Mouse (Mus musculus) forebrain, embryonic 13.5 days (tissue): Measurements from ENCODE around the gene Card10. TPM values are rescaled to one million over a fixed set of nuclear protein-coding genes. Genes with fewer than 3 reads are reported as not detected.

ENCODE experiments used
- ATAC-seq: fragments of 200-750 bp; cut with Nextera tagmentation; 2 replicates; pipeline ENCODE4 v1.8.0; 2017
- H3K27ac ChIP-seq: fragments of 300-500 bp; sonication (generic); 2 replicates; pipeline ENCODE4 v1.5.1; 2015; ENCODE audit warnings: inconsistent platforms, mild to moderate bottlenecking, moderate library complexity
- H3K27me3 ChIP-seq: fragments of 300-500 bp; sonication (generic); 2 replicates; pipeline ENCODE4 v1.6.1; 2015; ENCODE audit warnings: mild to moderate bottlenecking, inconsistent platforms
- H3K36me3 ChIP-seq: fragments of 300-500 bp; sonication (generic); 2 replicates; pipeline ENCODE4 v1.6.1; 2015; ENCODE audit warnings: mild to moderate bottlenecking, inconsistent platforms; ENCODE audit not compliant: poor library complexity, severe bottlenecking
- H3K4me1 ChIP-seq: fragments of 300-500 bp; sonication (generic); 2 replicates; pipeline ENCODE4 v1.6.1; 2015; ENCODE audit warnings: inconsistent platforms
- H3K4me2 ChIP-seq: fragments of 300-500 bp; sonication (generic); 2 replicates; pipeline ENCODE4 v1.6.1; 2015; ENCODE audit warnings: inconsistent platforms, mild to moderate bottlenecking, moderate library complexity
- H3K4me3 ChIP-seq: fragments of 300-500 bp; sonication (generic); 2 replicates; pipeline ENCODE4 v1.5.1; 2015; ENCODE audit warnings: mild to moderate bottlenecking, inconsistent platforms
- H3K9ac ChIP-seq: fragments of 300-500 bp; sonication (generic); 2 replicates; pipeline ENCODE4 v1.6.1; 2015; ENCODE audit warnings: mild to moderate bottlenecking, inconsistent platforms
- H3K9me3 ChIP-seq: fragments of 300-500 bp; sonication (generic); replicated peaks from 2 replicates; pipeline ENCODE4 v1.6.1; 2016; ENCODE audit warnings: inconsistent platforms
- whole genome bisulfite sequencing: fragments of 180-500 bp; shearing (Covaris S2); methylation state at CpG from one replicate; pipeline ENCODE4 v1.1.7; 2015; 5-methylcytosine and 5-hydroxymethylcytosine counted together
- polyA plus RNA-seq: library from polyadenylated mRNA; unstranded; fragments of >200 nt; fragmentation: Nextera tagmentation; extraction: Ambion mirVana; gene quantifications from 2 replicates; pipeline ENCODE4 v1.2.1, GENCODE M21; 2015

Gene Card10
- polyA plus RNA-seq, 1 experiment from 2014 or later = 0.93 TPM

GRCm38 (mm10) chr15:78736681-78737100 lies 66.2 kb downstream of the Card10 start:
- H3K36me3 ChIP-seq = no peaks in the 10 kb centered on the region
- peak overlapping the region; percentile 44 for H3K4me2 ChIP-seq
- ATAC-seq = peak; percentile 52
- peak overlapping the region; percentile 35; the same call in 1 of the 2 replicates for H3K9ac ChIP-seq
- H3K4me3 ChIP-seq = no peak overlapping the region
- H3K9me3 ChIP-seq = no peaks in the 10 kb centered on the region
- H3K27ac ChIP-seq = peak overlapping the region; percentile 93
- H3K27me3 ChIP-seq = no peaks in the 10 kb centered on the region
- WGBS = 36% methylated on average over 7 of the region's 7 CpGs
- peaks cover 33% of the 10 kb centered on the region for H3K4me1 ChIP-seq

- H3K27me3 ChIP-seq = no peaks in the 10 kb centered on the region
- WGBS = 46% methylated on average over 3 of the region's 3 CpGs
- ATAC-seq = no peak; the same call in 1 of the 2 replicates
- H3K36me3 ChIP-seq = no peaks in the 10 kb centered on the region
- no peak overlapping the region for H3K4me3 ChIP-seq
- H3K4me2 ChIP-seq = peak overlapping the region; percentile 44
- peak overlapping the region; percentile 93 for H3K27ac ChIP-seq
- H3K9ac ChIP-seq = peak overlapping the region; percentile 35; the same call in 1 of the 2 replicates
- no peaks in the 10 kb centered on the region for H3K9me3 ChIP-seq
- peaks cover 33% of the 10 kb centered on the region for H3K4me1 ChIP-seq
These were observed 66.7 kb downstream of the Card10 start for GRCm38 (mm10) chr15:78736181-78736579.

- Histone ChIP-seq H3K27ac (peak overlapping the region; percentile 93), H3K4me2 (peak overlapping the region; percentile 44), H3K36me3 (no peaks in the 10 kb centered on the region), H3K4me3 (no peak overlapping the region), H3K9me3 (no peaks in the 10 kb centered on the region), H3K9ac (peak overlapping the region; percentile 54; the same call in 1 of the 2 replicates), H3K4me1 (peaks cover 33% of the 10 kb centered on the region), H3K27me3 (no peaks in the 10 kb centered on the region)
- WGBS = 16% methylated on average over 17 of the region's 17 CpGs
- peak; percentile 89 for ATAC-seq
These were observed 67.2 kb downstream of the Card10 start for GRCm38 (mm10) chr15:78735431-78736180.

- WGBS = 36% methylated on average over 4 of the region's 4 CpGs
- H3K36me3 ChIP-seq = no peaks in the 10 kb centered on the region
- no peak overlapping the region for H3K4me3 ChIP-seq
- no peak overlapping the region for H3K4me2 ChIP-seq
- peaks cover 25% of the 10 kb centered on the region for H3K4me1 ChIP-seq
- no peak overlapping the region for H3K9ac ChIP-seq
- no peaks in the 10 kb centered on the region for H3K9me3 ChIP-seq
- H3K27me3 ChIP-seq = no peaks in the 10 kb centered on the region
- H3K27ac ChIP-seq = no peak overlapping the region
- no peak for ATAC-seq
These were observed 71.0 kb downstream of the Card10 start for GRCm38 (mm10) chr15:78731830-78732229.

GRCm38 (mm10) chr15:78730315-78731049 lies 72.4 kb downstream of the Card10 start:
- H3K4me1 ChIP-seq = peaks cover 11% of the 10 kb centered on the region

GRCm38 (mm10) chr15:78726697-78727096 lies 76.1 kb downstream of the Card10 start:
- WGBS = 81% methylated on average over 7 of the region's 7 CpGs
- Histone ChIP-seq H3K4me2 (no peak overlapping the region), H3K36me3 (no peaks in the 10 kb centered on the region), H3K4me3 (no peak overlapping the region), H3K4me1 (no peaks in the 10 kb centered on the region), H3K27ac (no peak overlapping the region), H3K27me3 (no peaks in the 10 kb centered on the region), H3K9ac (no peak overlapping the region), H3K9me3 (no peaks in the 10 kb centered on the region)
- no peak for ATAC-seq

More at GRCm38 (mm10) chr15:78730315-78731049, 72.4 kb downstream of the Card10 start:
- Histone ChIP-seq H3K27ac (no peak overlapping the region), H3K9me3 (no peaks in the 10 kb centered on the region), H3K27me3 (no peaks in the 10 kb centered on the region), H3K36me3 (no peaks in the 10 kb centered on the region), H3K9ac (no peak overlapping the region), H3K4me2 (no peak overlapping the region), H3K4me3 (no peak overlapping the region)
- WGBS = 89% methylated on average over 12 of the region's 12 CpGs
- ATAC-seq = no peak

Other genes starting within 250 kb of the Card10 start
- gene Rac2, start 230.3 kb downstream of the Card10 start, polyA plus RNA-seq = 2.9 and 3.4 TPM in 2 replicates
- 3.1 and 3.4 TPM in 2 replicates for gene Cyth4, start 206.0 kb downstream of the Card10 start, polyA plus RNA-seq
- gene Elfn2, start 84.3 kb downstream of the Card10 start, polyA plus RNA-seq = 1.7 and 1.8 TPM in 2 replicates
- gene Mfng, start 29.6 kb downstream of the Card10 start, polyA plus RNA-seq = 136 and 138 TPM in 2 replicates
- 5.0 and 5.5 TPM in 2 replicates for gene Cdc42ep1, start 39.6 kb upstream of the Card10 start, polyA plus RNA-seq
- not detected in 2 replicates for gene Lgals2, start 52.5 kb upstream of the Card10 start, polyA plus RNA-seq
- 50.3 and 53.7 TPM in 2 replicates for gene Gga1, start 74.1 kb upstream of the Card10 start, polyA plus RNA-seq
- gene Gm49510, start 96.6 kb upstream of the Card10 start, polyA plus RNA-seq = 0.15 and 0.16 TPM in 2 replicates
- 3.7 and 5.4 TPM in 2 replicates for gene Sh3bp1, start 96.7 kb upstream of the Card10 start, polyA plus RNA-seq
- 54.4 and 55.5 TPM in 2 replicates for gene Pdxp, start 110.9 kb upstream of the Card10 start, polyA plus RNA-seq
- gene Lgals1, start 123.7 kb upstream of the Card10 start, polyA plus RNA-seq = 91.7 and 110 TPM in 2 replicates
- gene Nol12, start 131.9 kb upstream of the Card10 start, polyA plus RNA-seq = 50.3 and 59.3 TPM in 2 replicates
- gene Triobp, start 144.7 kb upstream of the Card10 start, polyA plus RNA-seq = 35.6 and 39.2 TPM in 2 replicates
- 546 and 569 TPM in 2 replicates for gene H1f0, start 225.4 kb upstream of the Card10 start, polyA plus RNA-seq
- not detected in 2 replicates for gene Galr3, start 238.8 kb upstream of the Card10 start, polyA plus RNA-seq